Mouse (Mus musculus) spleen, postnatal 0 days (tissue): Measurements from ENCODE around the gene B020004J07Rik. TPM values are rescaled to one million over a fixed set of nuclear protein-coding genes. Genes with fewer than 3 reads are reported as not detected.

Source experiments
- polyA plus RNA-seq: library from polyadenylated mRNA; unstranded; fragments of >200 nt; fragmentation: Nextera tagmentation; extraction: Ambion mirVana; gene quantifications from 2 replicates; pipeline ENCODE4 v1.2.1, GENCODE M21; 2015

B020004J07Rik gene
- polyA plus RNA-seq: not detected in 2 replicates

GRCm38 (mm10) chr4:101843923-101844322, at the start of gene B020004J07Rik:
TSS of gene B020004J07Rik (minus strand) at chr4:101844023.

Other genes starting within 250 kb of the B020004J07Rik start
- 102 TPM in 2 replicates for gene Leprot, start 196.3 kb downstream of the B020004J07Rik start, polyA plus RNA-seq
- 2.6 and 4.5 TPM in 2 replicates for gene Lepr, start 126.6 kb downstream of the B020004J07Rik start, polyA plus RNA-seq
- not detected in 2 replicates for gene C130073F10Rik, start 49.8 kb upstream of the B020004J07Rik start, polyA plus RNA-seq
- gene Gm12800, start 65.1 kb upstream of the B020004J07Rik start, polyA plus RNA-seq: not detected in 2 replicates
- gene Gm12794, start 96.4 kb upstream of the B020004J07Rik start, polyA plus RNA-seq: not detected in 2 replicates
- gene Gm12790, start 137.0 kb upstream of the B020004J07Rik start, polyA plus RNA-seq: not detected in 2 replicates
- gene Gm12789, start 142.6 kb upstream of the B020004J07Rik start, polyA plus RNA-seq: not detected in 2 replicates
- 5.0 and 6.7 TPM in 2 replicates for gene Pde4b, start 243.5 kb upstream of the B020004J07Rik start, polyA plus RNA-seq